ENCODE assay signal across 18 mouse cellular contexts in the genomic region with DNA sequence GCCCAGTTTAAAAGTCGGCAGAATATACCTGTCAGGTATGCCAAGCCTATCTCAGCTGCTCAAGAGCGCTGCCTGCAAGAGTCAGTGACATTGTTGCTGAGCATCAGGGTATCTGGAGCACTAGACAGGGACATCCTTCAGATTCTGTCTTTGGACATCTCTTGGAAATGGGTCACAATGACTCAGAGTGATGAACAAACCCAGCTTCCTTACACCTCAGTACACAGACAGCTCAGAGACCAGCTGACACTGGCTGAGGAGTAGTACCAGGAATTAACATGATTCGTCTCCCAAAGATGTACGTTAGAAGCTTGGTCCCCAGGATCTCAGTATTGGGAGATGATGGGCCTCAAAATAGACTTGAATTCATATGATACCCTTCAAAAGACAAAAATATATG.
DNase-seq lines count a peak whose midpoint lies in the region; ATAC-seq lines count a peak whose summit lies in the region.
"Had no signal": no experiment of that assay in that cellular context is flagged by ENCODE, and none has a peak within 500 bp of the region (broad histone marks: within the 10 kb centered on the region; RNA-seq: fewer than 3 reads in every experiment).

No protein-coding gene starts in this region.

- peak; percentile 75; the same call in 1 of the 2 replicates for ATAC-seq in frontal cortex, adult (ENCODE audit: low TSS enrichment)
- ATAC-seq: forebrain, embryonic 13.5 days; hindbrain, embryonic 16.5 days; inflammation-experienced regulatory T-cells, adult 6 months; intestine, postnatal 0 days had no signal

- peak; percentile 22 for DNase-seq in adrenal gland, adult 2 months
- no peak for DNase-seq in adrenal gland, postnatal 14 days
- peak; percentile 58 for DNase-seq in cerebellum, adult 9-10 months
- no peak for DNase-seq in cerebellum, adult 11 months
- no peak for DNase-seq in frontal cortex, postnatal 36 days (ENCODE audit: low spot score in 2 of 2)
- DNase-seq in brain, adult 2 months (ENCODE audit: low read depth, low spot score): peak; percentile 76
- no peak for DNase-seq in urinary bladder, postnatal 14 days (ENCODE audit: low spot score)
- DNase-seq: adrenal gland, postnatal 10 days; gastrocnemius, postnatal 10 days; heart, adult 18-20 months; heart, postnatal 10 days; heart, postnatal 4 days; kidney, adult 8-10 months had no signal

Comparison
In these comparisons a context has a peak if more than half of its experiments do, and no peak if none do; other contexts are left out.
1. DNase-seq: peak in adrenal gland, adult 2 months (single experiment), cerebellum, adult 9-10 months (single experiment) and brain, adult 2 months (single experiment); none in adrenal gland, postnatal 14 days (single experiment), cerebellum, adult 11 months (single experiment), frontal cortex, postnatal 36 days (0 of 2) and urinary bladder, postnatal 14 days (single experiment).